Mouse (Mus musculus) small intestine, adult 2 months (tissue): Measurements from ENCODE around the gene Cherp. TPM values are rescaled to one million over a fixed set of nuclear protein-coding genes. Genes with fewer than 3 reads are reported as not detected.

Experiments
- H3K27ac ChIP-seq: fragments of 200-500 bp; 2 replicates; pipeline ENCODE4 v1.5.1; 2012; ENCODE audit warnings: low read depth, low read length, control low read depth, inconsistent platforms; ENCODE audit not compliant: insufficient read depth
- H3K27me3 ChIP-seq: fragments of 200-500 bp; 2 replicates; pipeline ENCODE4 v1.6.1; 2012; ENCODE audit warnings: mild to moderate bottlenecking, moderate library complexity, low read length, inconsistent platforms; ENCODE audit not compliant: control insufficient read depth, insufficient read depth
- H3K36me3 ChIP-seq: fragments of 200-500 bp; 2 replicates; pipeline ENCODE4 v1.6.1; 2012; ENCODE audit warnings: mild to moderate bottlenecking, low read length, control low read depth, inconsistent platforms; ENCODE audit not compliant: control insufficient read depth, insufficient read depth
- H3K4me1 ChIP-seq: fragments of 200-500 bp; 2 replicates; pipeline ENCODE4 v1.6.1; 2012; ENCODE audit warnings: low read length, inconsistent platforms, mixed read lengths; ENCODE audit not compliant: control insufficient read depth, insufficient read depth, insufficient read length
- H3K4me3 ChIP-seq: fragments of 200-500 bp; 2 replicates; pipeline ENCODE4 v1.5.1; 2012; ENCODE audit warnings: low read depth, mild to moderate bottlenecking, control low read depth, inconsistent platforms, low read length, moderate library complexity
- CTCF ChIP-seq: fragments of 200-500 bp; IDR thresholded peaks from 2 replicates; pipeline ENCODE4 v1.5.1; 2012; ENCODE audit warnings: low read depth, mild to moderate bottlenecking, control low read depth, inconsistent platforms, low read length, moderate library complexity, mixed read lengths; ENCODE audit not compliant: insufficient replicate concordance, insufficient read length; ENCODE audit errors: extremely low read depth
- POLR2A ChIP-seq: fragments of 200-500 bp; IDR thresholded peaks from 2 replicates; pipeline ENCODE4 v1.6.1; 2012; ENCODE audit warnings: low read depth, mild to moderate bottlenecking, control low read depth, inconsistent platforms, low read length, moderate library complexity
- WGBS: fragments of 180-500 bp; shearing (Covaris S2); methylation state at CpG from one replicate; pipeline ENCODE4 v1.1.7; 2018; 5-methylcytosine and 5-hydroxymethylcytosine counted together
- polyA plus RNA-seq: library from polyadenylated mRNA; depleted of rRNA; stranded (reverse); fragments of >200 nt; gene quantifications from 2 replicates; pipeline ENCODE4 v1.2.3, GENCODE M21; 2012

Cherp gene
- polyA plus RNA-seq, 1 experiment = 43.8 TPM

GRCm38 (mm10) chr8:72453904-72454303 is 21.1 kb downstream of the Cherp start:
- no peak for TF ChIP-seq CTCF
- no peak for TF ChIP-seq POLR2A
- 95% methylated on average over 2 of the region's 2 CpGs for WGBS
- H3K4me1 ChIP-seq = no peaks in the 10 kb centered on the region

DNA sequence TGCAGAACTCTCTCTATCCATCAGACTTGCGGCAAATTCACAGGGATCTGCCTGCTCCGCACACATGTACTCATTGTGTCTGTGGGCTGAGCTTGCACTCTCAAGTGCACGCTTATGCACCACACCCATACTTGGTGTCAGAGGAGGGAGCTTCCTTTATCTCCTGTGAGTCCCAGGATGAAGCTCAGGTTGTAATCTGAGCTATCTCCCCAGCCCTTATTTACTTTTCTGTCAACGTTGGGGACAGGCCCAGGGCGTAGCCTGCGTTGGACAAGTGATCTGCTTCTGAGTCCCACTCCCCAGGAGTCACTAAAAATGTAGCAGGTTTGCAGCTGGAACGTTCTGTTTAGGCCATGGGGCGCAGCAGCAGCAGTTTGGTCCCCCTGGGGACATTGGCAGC is 23.5 kb downstream of the Cherp start:
- 72% methylated on average over 8 of the region's 8 CpGs for WGBS
- Histone ChIP-seq H3K4me1 (no peaks in the 10 kb centered on the region), H3K36me3 (0 out of 2 replicates have a peak, but pooled peaks cover 1% of the 10 kb centered on the region), H3K27ac (no peak overlapping the region), H3K4me3 (no peak overlapping the region), H3K27me3 (no peaks in the 10 kb centered on the region)
- no peak for TF ChIP-seq CTCF
- no peak for TF ChIP-seq POLR2A

More at GRCm38 (mm10) chr8:72453904-72454303, 21.1 kb downstream of the Cherp start:
- Histone ChIP-seq H3K4me3 (no peak overlapping the region), H3K36me3 (peaks cover 5% of the 10 kb centered on the region; the same call in 1 of the 2 replicates), H3K27me3 (no peaks in the 10 kb centered on the region), H3K27ac (no peak overlapping the region)

DNA sequence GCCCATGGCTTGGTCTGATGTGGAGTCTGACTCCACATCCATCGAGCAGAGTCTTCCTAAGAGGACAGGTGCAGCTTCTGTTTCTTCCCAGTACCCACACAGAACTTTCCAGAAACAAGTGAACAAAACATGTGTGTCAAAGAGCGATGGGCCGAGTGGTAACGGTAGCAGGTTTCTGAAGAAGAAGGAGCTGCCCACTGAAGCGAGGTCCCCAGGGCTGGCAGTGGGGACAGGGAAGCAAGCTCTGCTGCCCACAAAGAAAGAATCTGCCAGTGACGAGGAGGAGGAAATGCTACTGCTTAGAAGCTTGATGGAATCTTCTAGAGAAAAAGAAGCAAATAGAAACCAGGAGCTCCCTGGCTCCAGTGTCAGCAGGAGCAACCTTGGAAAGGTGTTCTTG is 30.0 kb downstream of the Cherp start:
- peaks cover 5% of the 10 kb centered on the region; the same call in 1 of the 2 replicates for H3K4me1 ChIP-seq
- H3K36me3 ChIP-seq = no peaks in the 10 kb centered on the region
- WGBS = 92% methylated on average over 6 of the region's 6 CpGs
- no peaks in the 10 kb centered on the region for H3K27me3 ChIP-seq
- TF ChIP-seq CTCF (no peak), POLR2A (no peak)
- no peak overlapping the region for H3K4me3 ChIP-seq
- H3K27ac ChIP-seq = no peak overlapping the region

GRCm38 (mm10) chr8:72443994-72444350 is 31.1 kb downstream of the Cherp start:
- no peak for TF ChIP-seq CTCF
- TF ChIP-seq POLR2A = no peak
- Histone ChIP-seq H3K27ac (no peak overlapping the region), H3K4me1 (peaks cover 5% of the 10 kb centered on the region; the same call in 1 of the 2 replicates), H3K27me3 (no peaks in the 10 kb centered on the region), H3K4me3 (peak overlapping the region; percentile 62), H3K36me3 (no peaks in the 10 kb centered on the region)
- 22% methylated on average over 6 of the region's 6 CpGs for WGBS

DNA sequence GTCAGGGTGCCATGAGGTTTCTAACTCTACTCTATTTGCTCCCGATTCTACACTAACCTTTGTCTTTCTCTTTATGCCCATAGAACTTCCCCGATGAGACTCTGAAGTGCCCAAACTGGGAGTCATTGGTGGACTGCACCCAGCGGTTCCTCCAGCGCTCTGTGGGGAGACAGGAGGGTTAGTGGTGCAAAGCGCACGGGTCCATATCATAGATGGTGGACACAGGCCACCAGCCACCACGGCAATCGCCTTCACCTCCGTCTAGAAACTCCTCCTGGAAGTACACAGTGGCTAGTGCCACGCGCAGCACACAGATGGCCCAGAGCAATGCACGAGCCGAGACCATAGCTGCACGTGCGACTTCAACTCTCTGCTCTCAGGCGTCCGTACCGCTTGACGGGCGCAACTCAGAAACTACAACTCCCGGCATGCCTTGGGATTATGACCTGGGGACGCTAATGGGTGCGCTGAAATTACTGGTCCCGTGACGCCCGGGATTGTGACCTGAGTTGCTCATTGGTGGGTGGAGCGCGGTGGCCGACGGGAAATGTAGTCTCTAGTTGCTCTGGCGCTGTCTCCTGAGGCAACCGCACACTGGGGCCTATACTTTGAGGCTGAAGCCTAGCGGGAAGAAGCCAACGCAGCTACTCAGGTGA is 31.6 kb downstream of the Cherp start, which contains the start of the genes Calr3 and 1700030K09Rik:
Calr3 (minus strand) TSS at position 533 of the 656 bp plus-strand sequence.
1700030K09Rik (plus strand) TSS at position 543 of the 656 bp plus-strand sequence.
- 4% methylated on average over 34 of the region's 34 CpGs for WGBS
- Histone ChIP-seq H3K27me3 (no peaks in the 10 kb centered on the region), H3K4me3 (peak within 1 kb of the TSS; percentile 65), H3K4me1 (peaks cover 5% of the 10 kb centered on the region; the same call in 1 of the 2 replicates), H3K36me3 (no peaks in the 10 kb centered on the region), H3K27ac (no peak within 1 kb of the TSS)
- TF ChIP-seq POLR2A (no peak), CTCF (no peak)

- peaks cover 3% of the 10 kb centered on the region; the same call in 1 of the 2 replicates for H3K4me1 ChIP-seq
- H3K36me3 ChIP-seq = no peaks in the 10 kb centered on the region
- H3K4me3 ChIP-seq = no peak overlapping the region
- no peak overlapping the region for H3K27ac ChIP-seq
- no peaks in the 10 kb centered on the region for H3K27me3 ChIP-seq
- 65% methylated on average over 8 of the region's 8 CpGs for WGBS
- TF ChIP-seq CTCF (no peak), POLR2A (no peak)
Measured at GRCm38 (mm10) chr8:72438248-72439015, 36.6 kb downstream of the Cherp start.

- Histone ChIP-seq H3K4me3 (no peak overlapping the region), H3K27me3 (no peaks in the 10 kb centered on the region), H3K27ac (no peak overlapping the region), H3K4me1 (no peaks in the 10 kb centered on the region), H3K36me3 (no peaks in the 10 kb centered on the region)
- TF ChIP-seq CTCF = no peak
- WGBS = 7% methylated on average over 2 of the region's 2 CpGs
Measured at GRCm38 (mm10) chr8:72434952-72435351, 40.1 kb downstream of the Cherp start.
